12 mouse cellular contexts compared by ENCODE assay signal in the genomic region with DNA sequence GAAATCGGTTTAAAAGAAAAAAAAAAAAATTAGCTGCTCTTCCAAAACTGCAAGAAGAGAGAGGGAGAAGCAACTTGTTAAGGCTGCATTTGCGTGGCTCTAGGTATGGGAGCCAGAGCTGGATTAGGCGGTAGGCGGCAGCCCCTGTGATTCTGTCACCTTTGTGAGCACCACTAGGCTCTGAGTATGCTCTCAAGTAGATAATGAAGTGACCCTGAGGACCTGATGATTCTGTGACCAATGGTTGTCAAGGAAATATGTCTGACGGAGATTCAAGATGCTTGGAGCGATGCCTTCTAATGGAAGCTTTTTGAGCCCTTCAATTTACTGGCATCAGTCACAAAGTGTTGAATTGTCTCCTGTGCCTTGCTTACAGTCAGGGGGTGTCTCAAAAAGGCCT.
DNase-seq lines count a peak whose midpoint lies in the region; ATAC-seq and TF ChIP-seq lines count a peak whose summit lies in the region.
"Had no signal": no experiment of that assay in that cellular context is flagged by ENCODE, and none has a peak within 500 bp of the region (broad histone marks: within the 10 kb centered on the region; RNA-seq: fewer than 3 reads in every experiment).

No protein-coding gene starts in this region.

- peaks cover 47% of the 10 kb centered on the region for H3K79me2 ChIP-seq in myocyte (ENCODE audit: control insufficient read depth, insufficient read depth)

- TF ChIP-seq EP300 in heart, postnatal 0 days (IDR thresholded peaks at IDR 0.05; ENCODE audit: low read depth) = no peak

- TF ChIP-seq POLR2A in myocyte (IDR thresholded peaks at IDR 0.05; ENCODE audit: insufficient read length, low read depth) = no peak

- peaks cover 18% of the 10 kb centered on the region for H3K4me1 ChIP-seq in heart, postnatal 0 days (ENCODE audit: control insufficient read depth, insufficient read depth)
- peaks cover 26% of the 10 kb centered on the region for H3K4me1 ChIP-seq in embryonic facial prominence, embryonic 14.5 days (ENCODE audit: control insufficient read depth, insufficient read depth, low read length)
- H3K4me1 ChIP-seq in hindbrain, embryonic 16.5 days (ENCODE audit: control insufficient read depth, insufficient read depth, low read depth, low read length) = peaks cover 27% of the 10 kb centered on the region

- peak overlapping the region; percentile 94 for H3K4me2 ChIP-seq in heart, postnatal 0 days (ENCODE audit: low read depth, low read length)
- peak overlapping the region; percentile 72 for H3K4me2 ChIP-seq in embryonic facial prominence, embryonic 14.5 days (ENCODE audit: low read depth, low read length)
- peak overlapping the region; percentile 73 for H3K4me2 ChIP-seq in hindbrain, embryonic 16.5 days (ENCODE audit: low read length)
- peak overlapping the region; percentile 94 for H3K4me2 ChIP-seq in myocyte (ENCODE audit: low read depth)

- H3K27me3 ChIP-seq in heart, postnatal 0 days (ENCODE audit: control insufficient read depth, insufficient read depth, low read length) = no peaks in the 10 kb centered on the region; the same call in 1 of the 2 replicates
- H3K27me3 ChIP-seq in embryonic facial prominence, embryonic 14.5 days (replicated peaks; ENCODE audit: control insufficient read depth, insufficient read depth, low read length) = no peaks in the 10 kb centered on the region
- no peaks in the 10 kb centered on the region for H3K27me3 ChIP-seq in hindbrain, embryonic 16.5 days (replicated peaks; ENCODE audit: control insufficient read depth, insufficient read depth, low read length)
- H3K27me3 ChIP-seq in myocyte (ENCODE audit: control insufficient read depth, insufficient read depth, insufficient read length) = no peaks in the 10 kb centered on the region

- intact Hi-C loops in heart, postnatal 36 days (cut with DNase I) = loop anchor here (5.0 to 10.0 kb wide), 5 partner anchors 62 to 689 kb away; no protein-coding TSS in a partner anchor

- H3K27ac ChIP-seq in heart, postnatal 0 days (ENCODE audit: low read depth) = no peak overlapping the region
- H3K27ac ChIP-seq in embryonic facial prominence, embryonic 14.5 days (replicated peaks; ENCODE audit: low read depth, low read length) = peak overlapping the region; percentile 97; the same call in 1 of the 2 replicates
- H3K27ac ChIP-seq in hindbrain, embryonic 16.5 days (ENCODE audit: low read depth, low read length) = peak overlapping the region; percentile 97; the same call in 1 of the 2 replicates

- no peak for TF ChIP-seq CTCF in heart, postnatal 0 days (IDR thresholded peaks at IDR 0.05; ENCODE audit: low read depth)

- no peak overlapping the region for H3K9ac ChIP-seq in heart, postnatal 0 days (replicated peaks; ENCODE audit: low read depth, low read length)
- peak overlapping the region; percentile 95 for H3K9ac ChIP-seq in embryonic facial prominence, embryonic 14.5 days (ENCODE audit: low read depth, low read length)
- H3K9ac ChIP-seq in hindbrain, embryonic 16.5 days (ENCODE audit: low read depth, low read length) = peak overlapping the region; percentile 95

- WGBS in heart, postnatal 0 days = 50% methylated on average over 6 of the region's 6 CpGs
- WGBS in embryonic facial prominence, embryonic 14.5 days = 25% methylated on average over 6 of the region's 6 CpGs
- 15% methylated on average over 6 of the region's 6 CpGs for WGBS in hindbrain, embryonic 16.5 days

- ATAC-seq in heart, postnatal 0 days (ENCODE audit: insufficient read depth, low read depth) = no peak
- ATAC-seq in embryonic facial prominence, embryonic 14.5 days (ENCODE audit: low read depth) = no peak
- no peak for ATAC-seq in hindbrain, embryonic 16.5 days
- no peak for ATAC-seq in megakaryocyte, adult 5-6 weeks (ENCODE audit: poor library complexity, severe bottlenecking)

- 0 out of 2 replicates have a peak, but pooled peaks cover 3% of the 10 kb centered on the region for H3K36me3 ChIP-seq in heart, postnatal 0 days (replicated peaks; ENCODE audit: control insufficient read depth, insufficient read depth, low read length)
- peaks cover 9% of the 10 kb centered on the region; the same call in 1 of the 2 replicates for H3K36me3 ChIP-seq in embryonic facial prominence, embryonic 14.5 days (ENCODE audit: control insufficient read depth, insufficient read depth, low read length)
- no peaks in the 10 kb centered on the region for H3K36me3 ChIP-seq in hindbrain, embryonic 16.5 days (ENCODE audit: control insufficient read depth, insufficient read depth, low read length)
- H3K36me3 ChIP-seq in myocyte (ENCODE audit: control insufficient read depth, insufficient read depth) = peaks cover 9% of the 10 kb centered on the region

- peak overlapping the region; percentile 73; the same call in 1 of the 2 replicates for H3K4me3 ChIP-seq in heart, postnatal 0 days (ENCODE audit: low read depth, low read length)
- H3K4me3 ChIP-seq in embryonic facial prominence, embryonic 14.5 days (ENCODE audit: low read depth, low read length) = peak overlapping the region; percentile 94
- peak overlapping the region; percentile 79 for H3K4me3 ChIP-seq in hindbrain, embryonic 16.5 days (ENCODE audit: low read length)
- peak overlapping the region; percentile 68 for H3K4me3 ChIP-seq in myocyte
- H3K4me3 ChIP-seq: erythroblast, embryonic 14.5 days had no signal

- H3K9me3 ChIP-seq in heart, postnatal 0 days (replicated peaks; ENCODE audit: control insufficient read depth, low read length) = no peaks in the 10 kb centered on the region
- H3K9me3 ChIP-seq in embryonic facial prominence, embryonic 14.5 days (ENCODE audit: control insufficient read depth, low read length) = no peaks in the 10 kb centered on the region
- H3K9me3 ChIP-seq in hindbrain, embryonic 16.5 days (ENCODE audit: control insufficient read depth, low read length) = no peaks in the 10 kb centered on the region
- H3K9me3 ChIP-seq: megakaryocyte, embryonic 14.5 days had no signal

- H3ac ChIP-seq in myocyte (ENCODE audit: control insufficient read depth, insufficient read length) = no peak overlapping the region

- DNase-seq in heart, postnatal 0 days (ENCODE audit: low spot score) = no peak
- DNase-seq in heart, postnatal 36 days = no peak
- DNase-seq in embryonic facial prominence, embryonic 14.5 days (ENCODE audit: low spot score) = no peak
- no peak for DNase-seq in cerebellum, adult 18-20 months
- no peak for DNase-seq in layer of hippocampus, adult 9-11 months
- DNase-seq: adrenal gland, postnatal 14 days; kidney, postnatal 36 days had no signal

TF ChIP-seq in myocyte, 11 proteins besides CTCF, POLR2A, EP300 and RAD21:
- TF ChIP-seq MYOD1 (IDR thresholded peaks at IDR 0.05; ENCODE audit: control insufficient read depth in 1 of 3, insufficient read length in 2 of 3, low read depth in 2 of 3) (no peak), MAX (IDR thresholded peaks at IDR 0.05; ENCODE audit: low read depth) (no peak), REST (IDR thresholded peaks at IDR 0.05; ENCODE audit: insufficient read depth, insufficient read length) (no peak), E2F4 (IDR thresholded peaks at IDR 0.05; ENCODE audit: insufficient read depth) (no peak), POLR2AphosphoS2 (IDR thresholded peaks at IDR 0.05; ENCODE audit: insufficient read length, low read depth) (no peak), CEBPB (IDR thresholded peaks at IDR 0.05; ENCODE audit: insufficient read depth, poor library complexity, severe bottlenecking) (no peak), TCF12 (IDR thresholded peaks at IDR 0.05; ENCODE audit: insufficient read depth, poor library complexity, severe bottlenecking) (no peak), TCF3 (IDR thresholded peaks at IDR 0.05; ENCODE audit: insufficient read length, low read depth) (no peak), SRF (IDR thresholded peaks at IDR 0.05; ENCODE audit: control insufficient read depth, insufficient read length, low read depth) (no peak), MYOG (IDR thresholded peaks at IDR 0.05; ENCODE audit: control insufficient read depth in 1 of 3, insufficient read depth in 1 of 3, insufficient read length in 2 of 3, low read depth in 2 of 3) (no peak), USF1 (IDR thresholded peaks at IDR 0.05; ENCODE audit: low read depth) (no peak)
